Mouse (Mus musculus) forebrain, embryonic 14.5 days (tissue): ENCODE results near the gene Rgs8. TPM values are rescaled to one million over a fixed set of nuclear protein-coding genes. Genes with fewer than 3 reads are reported as not detected.

Experiments
- ATAC-seq: fragments of 200-750 bp; cut with Nextera tagmentation; 2 replicates; pipeline ENCODE4 v1.8.0; 2017; ENCODE audit warnings: mild to moderate bottlenecking, moderate library complexity
- DNase-seq: peaks from one replicate; pipeline ENCODE4 v3.0.0-alpha.2; 2015; ENCODE audit warnings: low spot score
- H3K27ac ChIP-seq: fragments of 300-500 bp; sonication (generic); 2 replicates; pipeline ENCODE4 v1.5.1; 2014; ENCODE audit warnings: low read depth, mild to moderate bottlenecking, control low read depth, low read length, moderate library complexity
- H3K27me3 ChIP-seq: fragments of 300-500 bp; sonication (generic); replicated peaks from 2 replicates; pipeline ENCODE4 v1.6.1; 2014; ENCODE audit warnings: low read length, control low read depth, mixed read lengths; ENCODE audit not compliant: control insufficient read depth, insufficient read depth
- H3K36me3 ChIP-seq: fragments of 300-500 bp; sonication (generic); 2 replicates; pipeline ENCODE4 v1.6.1; 2014; ENCODE audit warnings: low read length, control low read depth; ENCODE audit not compliant: control insufficient read depth, insufficient read depth
- H3K4me1 ChIP-seq: fragments of 300-500 bp; sonication (generic); 2 replicates; pipeline ENCODE4 v1.6.1; 2014; ENCODE audit warnings: antibody characterized with exemption, low read length, control low read depth; ENCODE audit not compliant: control insufficient read depth, insufficient read depth
- H3K4me2 ChIP-seq: fragments of 300-500 bp; sonication (generic); 2 replicates; pipeline ENCODE4 v1.6.1; 2014; ENCODE audit warnings: mild to moderate bottlenecking, control low read depth, low read length
- H3K4me3 ChIP-seq: fragments of 300-500 bp; sonication (generic); 2 replicates; pipeline ENCODE4 v1.5.1; 2014; ENCODE audit warnings: low read depth, low read length, control low read depth
- H3K9ac ChIP-seq: fragments of 300-500 bp; sonication (generic); 2 replicates; pipeline ENCODE4 v1.6.1; 2014; ENCODE audit warnings: mild to moderate bottlenecking, low read length, control low read depth, moderate library complexity
- H3K9me3 ChIP-seq: fragments of 300-500 bp; sonication (generic); replicated peaks from 2 replicates; pipeline ENCODE4 v1.6.1; 2016; ENCODE audit warnings: low read length, control low read depth, mixed read lengths; ENCODE audit not compliant: control insufficient read depth
- WGBS: fragments of 180-500 bp; shearing (Covaris S2); extraction: QIAGEN DNeasy Blood & Tissue Kit; methylation state at CpG from one replicate; pipeline ENCODE4 v1.1.7; 2014; 5-methylcytosine and 5-hydroxymethylcytosine counted together
- polyA plus RNA-seq: library from polyadenylated mRNA; unstranded; fragments of >200 nt; fragmentation: Nextera tagmentation; extraction: Ambion mirVana; gene quantifications from 2 replicates; pipeline ENCODE4 v1.2.1, GENCODE M21; 2014

Rgs8 gene
- polyA plus RNA-seq, 1 experiment from 2014 or later = 14.6 TPM

- Histone ChIP-seq H3K27me3 (no peaks in the 10 kb centered on the region), H3K27ac (peak within 1 kb of the TSS; percentile 78), H3K4me2 (peak within 1 kb of the TSS; percentile 60), H3K4me1 (peaks cover 20% of the 10 kb centered on the region), H3K9ac (peak within 1 kb of the TSS; percentile 83), H3K9me3 (no peaks in the 10 kb centered on the region), H3K36me3 (0 out of 2 replicates have a peak, but pooled peaks cover 5% of the 10 kb centered on the region), H3K4me3 (peak within 1 kb of the TSS; percentile 40)
- ATAC-seq = peak; percentile 60
- peak; percentile 94 for DNase-seq
- 4% methylated on average over 18 of the region's 18 CpGs for WGBS
These were observed 96.5 kb downstream of the Rgs8 start, which contains the start of gene Rnasel for GRCm38 (mm10) chr1:153749211-153749801. TSS of gene Rnasel (plus strand) at chr1:153749426.

Other genes with a start within 250 kb of the Rgs8 start
- gene Shcbp1l, start 227.9 kb upstream of the Rgs8 start, polyA plus RNA-seq = 0.15 and 0.23 TPM in 2 replicates
- 32.9 and 42.0 TPM in 2 replicates for gene Dhx9, start 165.4 kb upstream of the Rgs8 start, polyA plus RNA-seq
- 9.8 and 10.1 TPM in 2 replicates for gene Npl, start 103.0 kb upstream of the Rgs8 start, polyA plus RNA-seq
- 20.0 and 22.9 TPM in 2 replicates for gene Rgs16, start 87.3 kb downstream of the Rgs8 start, polyA plus RNA-seq
- 29.9 and 37.3 TPM in 2 replicates for gene Rnasel, start 96.4 kb downstream of the Rgs8 start, polyA plus RNA-seq
- gene Rgsl1, start 191.1 kb downstream of the Rgs8 start, polyA plus RNA-seq = 0.34 and 0.40 TPM in 2 replicates
- 0.55 and 0.85 TPM in 2 replicates for gene Teddm1b, start 221.3 kb downstream of the Rgs8 start, polyA plus RNA-seq
- not detected in 2 replicates for gene Teddm1a, start 238.7 kb downstream of the Rgs8 start, polyA plus RNA-seq
- gene Glul, start 246.9 kb downstream of the Rgs8 start, polyA plus RNA-seq = 132 and 137 TPM in 2 replicates
- 1.1 TPM in 2 replicates for gene Teddm2, start 247.2 kb downstream of the Rgs8 start, polyA plus RNA-seq